Mouse (Mus musculus): ENCODE data around the gene Ak9. TPM values are rescaled to one million over a fixed set of nuclear protein-coding genes. Genes with fewer than 3 reads are reported as not detected.

Ak9 gene
- total RNA-seq, 2 experiments from 2014 or later = 0.07 TPM; not detected in 1

DNA sequence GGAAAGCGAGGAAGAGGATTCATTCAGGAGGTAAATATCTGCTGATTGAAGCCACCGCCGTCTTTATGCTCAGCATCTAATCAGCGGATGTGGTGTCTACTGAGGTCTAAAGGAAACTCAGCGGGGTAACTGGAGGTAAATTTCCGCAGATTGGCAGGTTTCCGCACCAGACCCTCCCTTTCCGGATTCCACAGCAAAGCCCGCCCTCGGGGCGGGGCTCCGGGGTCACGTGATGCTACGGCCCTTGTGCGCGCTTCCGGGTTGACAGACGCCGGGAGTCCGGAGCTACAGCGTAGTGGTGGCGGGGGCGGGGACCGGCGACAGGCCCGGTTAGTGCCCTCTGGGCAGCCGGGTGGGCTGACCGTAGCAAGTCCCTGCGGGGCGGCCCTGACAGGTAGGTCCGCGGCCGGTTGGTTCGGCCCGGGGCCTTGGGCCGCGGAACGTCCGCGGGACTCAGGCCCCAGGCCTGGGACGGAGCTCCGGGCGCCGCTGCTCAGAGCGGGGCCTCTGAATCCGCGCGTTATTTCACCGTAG lies 146.4 kb downstream of the Ak9 start, which contains the start of gene Zbtb24:
Zbtb24 (plus strand) TSS at position 247 of the 534 bp plus-strand sequence.
- ATAC-seq (ENCODE audit: poor library complexity, severe bottlenecking) = peak; percentile 96

GRCm38 (mm10) chr10:41450780-41451522 lies 147.2 kb downstream of the Ak9 start:
- no peak for ATAC-seq (ENCODE audit: poor library complexity, severe bottlenecking)

GRCm38 (mm10) chr10:41451656-41452055 lies 147.9 kb downstream of the Ak9 start:
- no peak for ATAC-seq (ENCODE audit: poor library complexity, severe bottlenecking)

- ATAC-seq (ENCODE audit: poor library complexity, severe bottlenecking) = no peak
Measured at GRCm38 (mm10) chr10:41452791-41453190, 149.0 kb downstream of the Ak9 start.

DNA sequence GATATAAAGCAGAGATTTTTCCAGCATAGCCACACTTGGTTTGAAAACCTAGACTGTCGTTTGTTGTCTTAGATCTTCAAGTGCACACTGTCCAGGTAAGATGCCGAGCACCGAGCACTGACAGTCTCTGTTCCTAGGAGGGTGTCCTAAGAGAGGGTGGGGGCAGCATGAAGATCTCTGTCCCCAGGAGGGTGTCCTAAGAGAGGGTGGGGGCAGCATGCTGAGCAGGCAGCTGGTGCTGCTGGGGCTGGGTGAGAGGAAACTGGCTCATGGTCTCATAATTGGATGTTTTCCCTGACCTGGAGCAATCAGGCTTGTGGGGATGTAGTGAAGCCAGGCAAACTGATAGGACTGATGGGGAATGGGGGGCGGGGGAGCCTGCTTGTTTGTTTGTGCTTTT lies 156.2 kb downstream of the Ak9 start:
- ATAC-seq (ENCODE audit: poor library complexity, severe bottlenecking) = no peak

GRCm38 (mm10) chr10:41460501-41460900 lies 156.7 kb downstream of the Ak9 start:
- no peak for ATAC-seq (ENCODE audit: poor library complexity, severe bottlenecking)

DNA sequence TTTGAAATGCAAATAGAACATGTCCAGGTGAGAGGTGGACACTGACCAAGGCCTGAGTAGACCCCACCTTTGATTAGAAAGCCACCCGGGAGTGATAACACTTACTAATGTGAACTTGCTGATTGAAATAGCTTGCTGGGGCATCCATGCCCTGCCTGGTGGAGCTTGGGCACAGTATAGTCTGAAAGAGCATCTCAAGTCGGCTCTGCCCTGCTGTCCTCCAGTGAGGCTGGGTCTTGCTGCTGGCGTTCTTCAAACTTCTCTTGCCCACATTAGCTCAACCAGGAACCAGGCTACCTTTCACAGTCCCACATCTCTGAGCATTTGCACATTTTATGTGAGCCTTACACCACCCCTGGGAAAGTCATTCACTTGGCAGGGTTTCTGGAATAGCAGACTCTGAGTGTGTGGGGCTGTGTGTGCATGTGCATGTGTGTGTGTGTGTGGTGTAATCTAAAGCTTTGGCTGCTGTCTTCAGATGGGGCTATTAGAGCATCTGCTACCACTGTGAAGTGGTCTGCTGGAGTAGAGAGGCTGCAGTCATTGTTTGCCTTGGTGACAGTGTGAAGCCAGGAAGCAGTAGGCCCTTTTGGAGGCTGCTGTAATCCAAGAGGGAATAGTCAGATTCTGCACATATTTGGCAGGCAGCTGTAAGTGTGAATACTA lies 157.4 kb downstream of the Ak9 start:
- no peak for ATAC-seq (ENCODE audit: poor library complexity, severe bottlenecking)

GRCm38 (mm10) chr10:41464401-41464955 lies 160.7 kb downstream of the Ak9 start:
- no peak for ATAC-seq (ENCODE audit: poor library complexity, severe bottlenecking)

- ATAC-seq (ENCODE audit: poor library complexity, severe bottlenecking) = no peak
Measured at GRCm38 (mm10) chr10:41467325-41467724, 163.5 kb downstream of the Ak9 start.

- no peak for ATAC-seq (ENCODE audit: poor library complexity, severe bottlenecking)
Measured at GRCm38 (mm10) chr10:41470693-41471092, 166.9 kb downstream of the Ak9 start.

DNA sequence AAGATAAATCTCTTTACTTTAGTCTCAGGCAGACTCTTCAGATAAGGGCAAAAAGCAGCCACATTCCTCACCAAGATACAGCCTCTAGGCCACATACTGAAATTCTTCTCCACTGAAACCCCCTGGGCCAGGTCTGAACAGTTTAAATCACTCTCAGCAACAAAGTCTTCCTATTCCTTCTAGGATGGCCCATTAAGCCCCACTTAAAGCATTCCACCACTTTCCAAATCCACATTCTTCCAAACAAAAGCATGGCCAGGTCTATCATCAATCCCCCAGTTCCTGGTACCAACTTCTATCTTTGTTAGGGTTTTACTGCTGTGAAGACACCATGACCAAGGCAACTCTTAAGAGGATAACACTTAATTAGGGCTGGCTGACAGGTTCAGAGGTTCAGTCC lies 168.8 kb downstream of the Ak9 start:
- ATAC-seq (ENCODE audit: poor library complexity, severe bottlenecking) = no peak

DNA sequence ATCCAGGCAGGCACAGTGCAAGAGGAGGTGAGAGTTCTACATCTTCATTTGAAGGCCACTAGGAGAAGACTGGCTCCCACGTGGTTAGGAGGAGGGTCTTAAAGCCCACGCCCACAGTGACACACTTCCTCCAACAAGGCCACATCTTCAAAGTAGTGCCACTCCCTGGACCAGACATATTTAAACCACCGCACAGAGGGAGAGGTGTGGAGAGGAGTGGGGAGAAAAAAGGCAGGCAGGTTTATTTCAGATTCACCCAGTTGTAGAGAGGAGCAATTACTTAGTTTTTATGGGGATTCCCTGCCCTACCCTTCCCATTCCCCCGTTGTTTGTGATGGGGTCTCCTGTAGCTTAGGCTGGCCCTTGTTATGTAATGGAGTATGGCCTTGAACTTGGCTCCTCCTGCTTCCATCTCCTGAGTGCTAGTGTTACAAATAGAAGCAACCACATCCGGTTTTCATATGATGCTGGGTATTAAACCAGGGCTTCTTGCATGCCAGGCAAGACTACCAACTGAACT lies 169.2 kb downstream of the Ak9 start:
- peak; percentile 11; the same call in 1 of the 2 replicates for ATAC-seq (ENCODE audit: poor library complexity, severe bottlenecking)

DNA sequence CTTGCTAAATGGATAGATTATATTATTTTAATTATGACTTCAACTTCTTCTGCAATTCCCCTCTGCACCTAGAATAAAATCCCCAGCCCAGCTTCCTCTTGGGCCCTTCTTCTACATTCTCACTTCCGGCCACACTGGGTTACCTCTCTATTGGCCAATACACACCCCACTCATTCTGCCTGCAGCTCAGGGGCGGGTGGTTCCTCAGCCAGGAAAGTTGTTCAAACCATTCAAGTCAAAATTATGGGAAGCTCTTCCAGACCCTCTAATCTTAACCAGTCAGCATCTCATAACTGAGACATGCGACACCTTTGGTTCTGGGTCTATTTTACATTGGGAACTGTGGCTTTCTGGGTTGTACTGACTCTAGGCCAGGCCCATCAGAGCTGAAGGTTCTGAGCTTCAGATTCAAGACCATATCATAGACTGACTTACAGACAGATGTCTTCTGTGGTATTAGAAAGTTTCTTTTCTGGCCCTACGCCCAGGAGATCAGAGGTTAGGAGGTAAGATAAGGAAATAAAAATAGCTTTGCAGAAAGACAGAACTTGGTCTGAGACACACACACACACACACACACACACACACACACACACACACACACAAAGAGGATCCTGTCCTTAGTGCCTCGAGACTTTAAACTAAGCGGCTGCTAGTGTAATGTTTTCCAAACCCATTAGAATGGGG lies 170.1 kb downstream of the Ak9 start:
- peak; percentile 62 for ATAC-seq (ENCODE audit: poor library complexity, severe bottlenecking)

DNA sequence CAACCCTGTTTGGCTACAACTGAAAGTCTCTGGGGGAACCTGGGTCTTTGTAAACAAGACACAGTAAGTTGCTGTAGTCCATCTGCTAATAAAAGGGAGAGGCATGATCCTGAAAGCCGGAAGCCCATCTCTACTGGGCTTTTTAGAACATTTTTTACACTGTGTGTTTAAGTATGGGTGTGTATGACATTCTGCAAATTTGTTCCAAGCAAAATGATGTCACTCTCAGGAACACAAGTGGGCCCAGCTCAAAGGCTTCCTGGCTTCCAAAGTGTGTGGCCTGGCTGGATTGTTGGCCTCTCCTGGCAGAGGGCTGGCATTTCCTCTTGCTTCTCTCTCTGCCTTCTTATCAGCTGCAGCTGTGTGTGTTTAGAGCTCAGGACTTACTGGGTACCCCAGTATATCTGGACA lies 171.2 kb downstream of the Ak9 start:
- ATAC-seq (ENCODE audit: poor library complexity, severe bottlenecking) = no peak

- peak; percentile 50 for ATAC-seq (ENCODE audit: poor library complexity, severe bottlenecking)
Measured at GRCm38 (mm10) chr10:41476171-41477017, 172.6 kb downstream of the Ak9 start, which contains the start of gene Mical1. Mical1 (plus strand) TSS chr10:41476314.

GRCm38 (mm10) chr10:41477018-41477277 lies 173.2 kb downstream of the Ak9 start:
- 0 out of 2 replicates have a peak, but pooled peaks have one; percentile 0 for ATAC-seq (ENCODE audit: poor library complexity, severe bottlenecking)

DNA sequence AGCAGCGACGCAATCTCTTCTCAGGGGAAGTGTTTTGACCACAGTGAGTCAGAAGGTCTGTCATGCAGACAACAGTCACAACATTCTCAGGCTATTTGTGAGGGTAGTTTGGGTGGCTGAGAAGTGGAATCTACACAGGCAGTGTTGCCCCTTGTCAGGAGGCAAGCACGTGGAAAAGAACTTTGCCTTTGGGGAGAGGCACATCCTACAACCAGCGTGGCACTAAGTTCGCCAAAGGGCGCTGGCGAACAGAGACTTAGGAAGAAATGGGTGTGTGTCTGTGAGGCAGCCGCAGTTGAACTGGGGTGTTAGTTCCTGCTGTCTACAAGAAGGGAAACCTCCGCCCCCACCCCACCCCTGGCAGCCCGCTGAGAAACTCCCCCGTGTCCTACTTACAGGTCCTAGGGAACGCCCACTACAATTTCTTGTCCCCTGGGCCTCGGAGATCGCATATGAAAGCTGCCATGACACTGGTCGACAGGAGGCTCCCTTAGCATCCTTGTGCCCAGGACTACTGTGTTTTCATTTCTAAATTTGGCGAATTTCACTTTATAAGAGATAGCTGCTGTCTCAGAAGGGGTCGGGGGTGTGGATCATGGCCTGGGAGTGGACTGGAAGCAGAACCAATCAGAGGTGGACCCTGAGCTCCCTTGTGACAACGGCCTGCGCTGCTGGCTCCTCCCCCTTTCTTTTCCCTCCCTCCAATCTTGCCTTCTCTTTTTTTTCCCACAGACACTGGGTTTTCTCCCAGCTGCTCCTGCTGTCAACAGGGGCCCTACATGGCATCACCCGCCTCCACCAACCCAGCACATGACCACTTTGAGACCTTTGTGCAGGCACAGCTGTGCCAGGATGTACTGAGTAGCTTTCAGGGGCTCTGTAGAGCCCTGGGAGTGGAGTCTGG lies 173.8 kb downstream of the Ak9 start:
- peak; percentile 44 for ATAC-seq (ENCODE audit: poor library complexity, severe bottlenecking)

DNA sequence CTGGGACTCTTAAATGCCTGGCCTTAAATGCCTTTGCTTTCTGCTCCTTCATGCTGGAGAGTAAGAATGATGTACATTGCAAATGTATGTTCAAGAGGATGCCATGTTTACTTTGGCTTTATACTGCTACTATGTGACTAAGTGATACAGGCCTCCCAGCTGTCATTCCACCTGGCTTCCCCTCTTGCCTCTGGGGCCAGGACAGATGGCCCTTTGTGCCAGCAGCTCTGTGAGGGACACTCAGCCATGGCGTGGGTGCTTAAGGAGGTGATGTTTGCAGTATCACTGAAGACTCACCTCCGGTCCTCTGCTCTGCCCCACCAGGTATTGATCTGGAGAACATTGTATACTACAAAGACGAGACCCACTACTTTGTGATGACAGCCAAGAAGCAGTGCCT lies 176.2 kb downstream of the Ak9 start:
- ATAC-seq (ENCODE audit: poor library complexity, severe bottlenecking) = no peak
